Mouse (Mus musculus) bone marrow, adult 2 months (tissue): ENCODE measurements around the gene Gm48551. TPM values are rescaled to one million over a fixed set of nuclear protein-coding genes. Genes with fewer than 3 reads are reported as not detected.

Experiments
- H3K27ac ChIP-seq: fragments of 200-500 bp; 2 replicates; pipeline ENCODE4 v1.5.1; 2012; ENCODE audit warnings: low read depth, mild to moderate bottlenecking, control low read depth, inconsistent platforms, low read length; ENCODE audit not compliant: control insufficient read depth, poor library complexity, insufficient read depth
- H3K4me1 ChIP-seq: fragments of 200-500 bp; 2 replicates; pipeline ENCODE4 v1.6.1; 2011; ENCODE audit warnings: low read length; ENCODE audit not compliant: control insufficient read depth, insufficient read depth
- H3K4me3 ChIP-seq: fragments of 200-500 bp; replicated peaks from 2 replicates; pipeline ENCODE3; 2011; ENCODE audit warnings: mild to moderate bottlenecking, low read depth, low read length, control low read depth; ENCODE audit not compliant: control insufficient read depth
- CTCF ChIP-seq: fragments of 200-500 bp; IDR thresholded peaks from 2 replicates; pipeline ENCODE4 v1.5.1; 2011; ENCODE audit warnings: low read length, control low read depth; ENCODE audit not compliant: control insufficient read depth, insufficient read depth
- POLR2A ChIP-seq: fragments of 200-500 bp; IDR thresholded peaks from 2 replicates; pipeline ENCODE4 v1.6.1; 2011; ENCODE audit warnings: low read depth, mild to moderate bottlenecking, control low read depth, low read length, borderline replicate concordance; ENCODE audit not compliant: control insufficient read depth
- WGBS: fragments of 180-500 bp; shearing (Covaris S2); methylation state at CpG from one replicate; pipeline ENCODE4 v1.1.7; 2018; 5-methylcytosine and 5-hydroxymethylcytosine counted together
- polyA plus RNA-seq: library from polyadenylated mRNA; stranded (reverse); fragments of >200 nt; gene quantifications from 2 replicates; pipeline ENCODE4 v1.2.4, GENCODE M21; 2011; ENCODE audit warnings: low replicate concordance; ENCODE audit not compliant: missing spikeins, insufficient read depth, insufficient read length

Gene Gm48551
- polyA plus RNA-seq: 3.4 and 4.3 TPM in 2 replicates

GRCm38 (mm10) chr10:81383802-81384604 is at the start of gene Gm48551, which contains the start of gene Dohh:
Gm48551 (plus strand) TSS chr10:81384466.
Dohh (plus strand) TSS chr10:81384428.
- H3K4me1 ChIP-seq: peaks cover 4% of the 10 kb centered on the region
- 6% methylated on average over 54 of the region's 54 CpGs for WGBS
- peak within 1 kb of the TSS; percentile 54 for H3K27ac ChIP-seq
- no peak for TF ChIP-seq CTCF
- peak; percentile 98 for TF ChIP-seq POLR2A
- peak within 1 kb of the TSS; percentile 83 for H3K4me3 ChIP-seq

GRCm38 (mm10) chr10:81335393-81336340 is 48.6 kb upstream of the Gm48551 start:
- no peak overlapping the region for H3K27ac ChIP-seq
- H3K4me1 ChIP-seq: no peaks in the 10 kb centered on the region; the same call in 1 of the 2 replicates
- TF ChIP-seq CTCF (no peak), POLR2A (no peak)
- no peak overlapping the region for H3K4me3 ChIP-seq
- WGBS: 85% methylated on average over 19 of the region's 19 CpGs

- Histone ChIP-seq H3K27ac (no peak overlapping the region), H3K4me3 (no peak overlapping the region), H3K4me1 (no peaks in the 10 kb centered on the region)
- TF ChIP-seq POLR2A (no peak), CTCF (no peak)
- WGBS: 85% methylated on average over 4 of the region's 4 CpGs
Measured at GRCm38 (mm10) chr10:81336558-81336957, 47.7 kb upstream of the Gm48551 start.

- H3K4me1 ChIP-seq: peaks cover 1% of the 10 kb centered on the region
- 73% methylated on average over 17 of the region's 17 CpGs for WGBS
- H3K4me3 ChIP-seq: no peak overlapping the region
- no peak overlapping the region for H3K27ac ChIP-seq
- TF ChIP-seq POLR2A: no peak
- TF ChIP-seq CTCF: no peak
Measured at GRCm38 (mm10) chr10:81340551-81341332, 43.5 kb upstream of the Gm48551 start.

GRCm38 (mm10) chr10:81341333-81341949 is 42.8 kb upstream of the Gm48551 start:
- Histone ChIP-seq H3K4me1 (peaks cover 1% of the 10 kb centered on the region), H3K4me3 (no peak overlapping the region)
- peak; percentile 79 for TF ChIP-seq CTCF
- TF ChIP-seq POLR2A: no peak

GRCm38 (mm10) chr10:81342686-81343505 is 41.4 kb upstream of the Gm48551 start, which contains the start of gene Gipc3:
Gipc3 (minus strand) TSS chr10:81343266.
- H3K27ac ChIP-seq: no peak within 1 kb of the TSS
- H3K4me1 ChIP-seq: peaks cover 5% of the 10 kb centered on the region
- peak within 1 kb of the TSS; percentile 38 for H3K4me3 ChIP-seq
- WGBS: 4% methylated on average over 67 of the region's 67 CpGs
- no peak; the same call in 1 of the 2 replicates for TF ChIP-seq POLR2A
- TF ChIP-seq CTCF: no peak

More at GRCm38 (mm10) chr10:81341333-81341949, 42.8 kb upstream of the Gm48551 start:
- no peak overlapping the region for H3K27ac ChIP-seq
- WGBS: 45% methylated on average over 16 of the region's 16 CpGs
